Mouse (Mus musculus) erythroid progenitor cell, adult 5-6 weeks (primary cell): ENCODE data around the gene Atp5g2. TPM values are rescaled to one million over a fixed set of nuclear protein-coding genes. Genes with fewer than 3 reads are reported as not detected.
"Not testable (repeated sequence)": the region's sequence is repeated elsewhere in the genome, so short reads cannot be mapped to it uniquely, and the experiment has no call there.

Experiments
- ATAC-seq: replicated peaks from 2 replicates; pipeline ENCODE4 v1.8.0; 2016; ENCODE audit warnings: moderate number of reproducible peaks, mild to moderate bottlenecking, moderate TSS enrichment, inconsistent platforms; ENCODE audit not compliant: poor library complexity, low FRiP score, severe bottlenecking
- total RNA-seq, 2 experiments: library from RNA; stranded (forward) in 1 of 2; stranded (reverse) in 1 of 2; fragments of 150-400 nt in 1 of 2; fragments of 186-747, 209-891 nt in 1 of 2; gene quantifications; 2 replicates each; pipeline versions ENCODE4 v1.2.3 to v1.2.4; 2015 to 2017; ENCODE audit warnings: low replicate concordance in 2 of 2

Atp5g2 gene
- total RNA-seq, 2 experiments from 2014 or later: 10.5 to 31.2 TPM

DNA sequence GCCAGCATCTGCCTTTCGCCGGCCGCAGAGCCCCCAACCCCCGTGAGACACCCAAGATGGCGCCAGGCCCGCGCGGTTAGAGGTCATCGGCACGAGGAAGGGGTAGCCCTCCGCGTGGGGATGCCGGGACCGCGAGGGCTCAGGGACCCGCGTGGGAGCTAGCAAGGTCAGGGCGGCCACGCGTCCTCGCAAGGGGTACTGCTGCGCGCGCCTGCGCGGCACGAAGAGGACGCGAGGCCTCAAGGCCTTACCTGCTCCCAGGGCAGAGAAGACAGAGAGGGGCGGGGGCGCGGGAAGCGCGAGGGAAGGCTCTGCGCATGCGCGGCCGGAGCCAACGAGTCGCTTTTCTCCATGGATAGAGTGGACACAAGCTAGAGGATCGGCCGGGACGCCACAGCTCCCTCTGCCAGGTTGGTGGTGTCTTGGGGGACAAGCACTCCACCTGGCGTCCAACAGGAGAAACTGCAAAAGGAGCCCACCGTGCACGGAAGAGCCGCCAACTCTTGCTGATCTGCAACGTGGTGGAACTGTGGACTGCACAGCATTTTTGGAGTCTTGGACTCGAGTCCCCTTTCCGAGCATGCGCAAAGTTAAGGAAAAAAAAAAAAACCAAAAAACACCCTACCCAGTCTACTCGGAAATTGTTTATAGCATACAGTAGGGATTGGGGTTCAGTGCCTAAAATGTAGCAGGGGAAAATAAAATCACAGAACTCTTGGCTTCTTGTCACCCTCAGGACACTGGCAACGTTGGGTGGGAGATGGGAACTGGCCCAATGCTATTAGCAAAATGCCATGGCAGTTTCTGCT, 1.2 kb downstream of the Atp5g2 start:
- ATAC-seq: peak; percentile 98

DNA sequence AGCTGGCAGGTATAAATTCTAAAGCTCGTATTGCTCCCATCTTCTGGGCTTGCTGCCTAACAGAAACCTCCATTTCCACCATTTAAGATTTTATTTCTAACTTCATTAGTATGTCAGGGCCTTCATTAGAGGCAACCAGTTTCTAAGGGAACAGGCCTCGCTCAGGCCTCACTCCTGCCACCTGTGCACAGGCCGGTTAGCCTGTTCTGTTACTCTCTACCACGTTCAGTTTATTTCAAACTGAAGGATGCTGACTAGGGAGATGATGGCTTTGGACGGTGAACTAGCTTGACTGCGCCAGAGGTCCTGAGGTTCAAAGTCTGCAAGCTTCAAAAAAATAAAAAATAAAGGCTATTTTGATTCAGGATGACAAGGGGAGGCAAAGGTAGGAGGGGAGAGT, 1.9 kb downstream of the Atp5g2 start:
- ATAC-seq: no peak

DNA sequence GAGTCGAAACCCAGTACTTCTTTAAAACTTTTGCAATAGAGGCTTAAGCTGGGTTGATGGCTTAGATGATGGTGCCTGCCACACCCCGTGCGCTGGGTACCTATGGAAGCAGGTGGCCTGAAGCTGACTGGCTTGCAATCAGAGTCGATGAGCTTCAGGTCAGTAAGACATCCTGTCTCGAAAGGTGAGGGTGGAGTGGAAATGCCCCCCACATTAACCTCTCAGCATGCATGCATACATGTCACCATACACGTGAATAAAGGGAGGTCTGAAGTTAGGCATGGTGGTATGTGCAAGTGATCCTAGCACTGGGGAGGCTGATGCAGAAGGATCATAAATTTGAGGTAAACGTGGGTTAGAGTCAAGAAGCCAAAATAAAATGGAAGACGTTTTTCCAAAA, 2.6 kb downstream of the Atp5g2 start:
- ATAC-seq: no peak

DNA sequence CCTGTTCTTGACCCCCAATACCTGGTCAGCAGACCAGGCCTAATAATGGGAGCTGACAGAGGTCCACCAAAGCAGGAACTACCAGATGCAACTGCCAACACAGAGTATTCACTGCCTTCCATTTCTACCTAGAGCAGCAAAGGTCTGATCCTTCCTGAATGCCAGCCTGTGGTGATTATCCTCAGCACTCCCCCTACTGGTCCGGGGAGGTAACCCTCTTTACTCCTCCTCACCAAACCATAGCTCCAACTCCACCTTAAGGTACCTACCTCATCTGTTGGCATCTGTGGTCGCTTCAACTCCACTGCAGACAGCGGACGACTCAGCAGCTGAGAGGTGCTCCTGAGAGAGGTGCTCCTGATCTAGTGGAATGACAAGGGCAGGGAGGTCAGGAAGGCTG, 6.7 kb downstream of the Atp5g2 start:
- peak; percentile 71 for ATAC-seq

DNA sequence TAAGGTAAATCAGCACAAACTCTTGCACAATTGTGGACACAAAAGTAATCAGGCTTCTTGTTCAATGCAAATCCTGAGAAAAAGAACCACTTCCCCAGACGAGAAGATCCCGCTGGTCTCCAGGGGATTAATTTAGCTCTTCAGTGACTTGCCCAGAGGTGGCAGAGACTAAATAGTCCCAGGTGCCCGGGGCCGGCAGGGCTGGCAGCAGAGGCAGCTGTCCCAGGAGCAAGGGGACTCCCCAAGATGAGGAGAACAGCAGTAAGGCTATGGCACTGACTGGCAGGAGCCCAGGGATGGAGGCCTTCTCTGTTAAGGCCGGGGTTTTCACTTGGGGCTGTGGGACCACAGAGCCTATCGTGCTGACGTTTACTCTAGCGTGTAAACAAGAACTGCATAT, 8.3 kb downstream of the Atp5g2 start:
- ATAC-seq: no peak

DNA sequence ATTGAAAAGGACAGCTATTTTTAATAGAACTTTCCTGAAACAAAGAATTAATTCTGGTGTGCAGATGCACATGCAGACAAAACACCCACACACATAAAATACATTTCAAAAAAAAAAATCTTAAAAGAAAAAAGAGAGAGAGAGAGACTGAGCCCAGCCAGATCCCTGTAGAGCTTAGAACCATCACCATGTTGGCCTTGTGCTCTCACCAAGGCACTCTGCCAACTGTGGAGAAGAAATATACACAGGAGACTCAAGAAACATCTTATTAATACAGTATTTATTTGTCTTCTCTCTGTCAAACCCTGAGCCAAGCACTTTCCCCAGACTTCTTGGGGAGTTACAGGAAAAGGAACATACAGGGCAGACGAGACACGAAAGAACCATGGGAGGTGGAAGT, 9.6 kb downstream of the Atp5g2 start:
- ATAC-seq: not testable (repeated sequence)

DNA sequence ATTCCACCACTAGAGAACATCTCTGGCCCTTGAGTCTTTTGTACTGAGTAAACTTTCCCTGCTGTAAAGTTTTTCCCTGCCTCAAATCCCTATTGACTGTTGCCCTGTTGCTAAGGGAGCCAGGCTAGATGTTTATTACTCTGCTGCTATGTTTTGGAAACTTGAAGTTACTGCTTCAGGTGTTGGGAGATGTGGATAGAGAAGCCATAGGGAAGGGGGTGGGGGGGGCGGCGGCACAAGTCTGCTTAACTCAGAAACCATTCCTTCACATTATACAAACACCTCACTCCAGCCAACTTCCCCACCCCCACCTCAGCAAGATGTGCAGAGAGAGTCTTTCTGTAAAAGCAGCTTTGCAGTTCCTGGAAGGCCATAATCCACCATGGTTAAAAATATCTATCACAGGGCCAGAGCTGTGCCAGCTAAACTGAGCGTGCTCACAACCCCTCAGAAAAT, 14.2 kb downstream of the Atp5g2 start:
- no peak for ATAC-seq

DNA sequence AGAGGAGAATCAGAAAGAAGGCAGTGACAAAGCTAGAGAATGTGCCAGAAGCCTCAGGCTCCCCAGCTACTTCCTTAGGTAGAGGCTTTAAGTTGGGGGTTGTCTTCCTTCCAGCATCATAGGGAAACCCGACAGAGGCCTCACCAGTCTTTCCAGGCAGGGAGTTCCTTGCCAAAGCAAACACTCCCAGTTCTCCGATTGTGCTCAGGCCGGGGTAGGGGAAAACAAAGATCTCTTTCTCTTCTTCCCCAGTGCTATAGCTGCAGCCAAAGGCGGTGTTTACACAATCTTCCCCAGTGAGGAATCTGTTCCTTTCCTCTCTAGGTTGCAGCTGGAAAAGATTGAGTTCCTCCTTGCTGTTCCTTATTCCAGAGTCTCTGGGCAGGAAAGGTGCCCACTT, 15.5 kb downstream of the Atp5g2 start:
- no peak for ATAC-seq

DNA sequence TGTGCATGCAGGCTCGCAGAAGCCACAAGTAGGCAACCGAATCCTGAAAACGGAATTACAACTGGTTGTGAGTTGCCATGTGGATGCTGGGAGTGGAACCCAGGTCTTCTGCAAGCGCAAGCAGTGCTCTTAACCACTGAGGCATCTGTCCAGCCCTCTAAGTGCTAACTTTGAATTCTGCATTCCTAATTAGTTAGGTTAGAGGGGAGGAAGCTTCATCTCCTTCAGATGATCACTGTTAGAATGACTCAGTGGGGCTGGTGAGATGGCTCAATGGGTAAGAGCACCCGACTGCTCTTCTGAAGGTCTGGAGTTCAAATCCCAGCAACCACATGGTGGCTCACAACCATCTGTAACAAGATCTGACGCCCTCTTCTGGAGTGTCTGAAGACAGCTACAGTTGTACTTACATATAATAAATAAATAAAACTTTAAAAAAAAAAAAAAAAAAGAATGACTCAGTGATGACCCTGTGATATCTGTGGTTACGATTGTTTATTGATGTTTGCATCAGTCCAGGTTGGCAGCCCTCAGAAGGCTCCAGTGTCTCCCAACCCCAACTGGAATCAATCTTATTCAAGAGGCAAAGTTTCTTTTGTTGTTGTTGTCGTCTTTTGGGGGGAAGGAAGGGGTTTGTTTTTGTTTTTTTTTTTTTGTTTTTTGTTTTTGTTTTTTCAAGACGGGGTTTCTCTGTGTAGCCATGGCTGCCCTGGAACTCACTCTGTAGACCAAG, 20.1 kb downstream of the Atp5g2 start:
- not testable (repeated sequence) for ATAC-seq

DNA sequence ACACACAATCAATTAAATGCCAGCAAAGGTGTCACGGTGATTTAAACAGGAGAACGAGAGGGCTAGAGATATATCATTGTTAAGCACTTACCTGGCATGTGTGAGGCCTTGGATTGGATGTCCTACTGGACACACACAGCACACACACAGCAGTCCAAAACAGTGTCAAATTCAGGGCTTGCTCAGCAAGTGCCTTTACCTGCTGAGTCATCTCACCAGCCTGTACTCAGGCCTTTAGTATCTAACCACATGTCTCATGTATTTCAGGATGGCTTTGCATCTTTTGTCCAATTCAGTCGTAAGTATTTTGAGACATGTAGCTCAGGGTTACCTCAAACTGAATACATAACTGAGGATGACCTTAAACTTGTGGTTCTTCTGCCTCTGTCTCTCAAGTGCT, 21.0 kb downstream of the Atp5g2 start:
- ATAC-seq: no peak

DNA sequence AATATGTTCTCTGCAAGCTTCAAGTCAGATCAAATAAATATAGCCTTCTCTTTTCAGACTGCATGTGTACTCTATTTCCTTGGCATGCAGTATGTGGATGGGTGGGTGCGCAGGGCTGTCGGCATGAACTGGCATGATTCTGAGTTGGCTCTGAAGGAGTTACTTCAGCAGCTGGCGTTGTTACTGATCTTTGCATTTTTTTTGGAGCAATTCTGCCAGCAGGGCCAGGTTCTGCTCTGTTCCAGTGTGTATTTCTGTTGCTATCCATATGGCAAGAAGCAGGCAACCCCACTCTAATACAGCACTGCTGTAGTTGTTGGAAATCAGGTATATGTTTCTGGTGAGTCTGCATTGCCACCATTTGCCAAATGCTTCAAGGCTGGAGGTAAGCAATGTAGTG, 36.3 kb downstream of the Atp5g2 start:
- no peak for ATAC-seq

DNA sequence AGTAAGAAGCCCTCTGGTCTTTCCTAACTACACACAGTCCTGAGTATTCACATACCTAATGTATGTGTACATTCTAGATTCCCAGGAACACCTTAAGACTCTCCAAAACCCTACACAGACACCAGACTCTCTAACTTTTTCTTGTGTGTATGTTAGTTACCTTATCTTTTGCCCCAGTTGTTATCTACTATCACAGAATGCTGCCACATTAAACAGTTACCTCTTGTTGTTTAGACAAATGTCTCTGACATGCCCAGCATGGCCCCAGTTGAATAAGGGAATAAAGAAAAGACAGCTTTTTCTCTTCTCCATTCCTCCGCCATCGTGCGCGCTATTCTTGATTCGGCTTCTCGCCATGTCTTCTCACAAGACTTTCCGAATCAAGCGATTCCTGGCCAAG, 37.5 kb downstream of the Atp5g2 start:
- no peak for ATAC-seq

DNA sequence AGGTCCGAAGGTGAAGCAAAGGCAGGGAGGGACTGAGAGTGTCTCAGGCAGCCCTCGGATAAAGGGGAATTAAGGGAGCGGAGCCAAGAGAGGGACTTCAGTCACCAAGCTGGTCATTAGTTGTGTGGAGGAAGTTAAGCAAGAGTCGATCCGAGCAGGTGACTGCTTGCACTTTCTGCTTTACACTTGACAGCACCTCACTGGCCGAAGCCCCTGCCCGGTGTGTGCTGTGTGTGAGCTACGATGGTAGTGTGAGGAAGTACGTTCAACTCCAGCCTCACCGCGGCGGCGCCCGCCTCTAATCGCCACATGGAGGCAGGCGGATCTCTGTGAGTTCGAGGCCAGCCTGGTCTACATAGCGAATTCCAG, 46.5 kb downstream of the Atp5g2 start:
- peak; percentile 32 for ATAC-seq

DNA sequence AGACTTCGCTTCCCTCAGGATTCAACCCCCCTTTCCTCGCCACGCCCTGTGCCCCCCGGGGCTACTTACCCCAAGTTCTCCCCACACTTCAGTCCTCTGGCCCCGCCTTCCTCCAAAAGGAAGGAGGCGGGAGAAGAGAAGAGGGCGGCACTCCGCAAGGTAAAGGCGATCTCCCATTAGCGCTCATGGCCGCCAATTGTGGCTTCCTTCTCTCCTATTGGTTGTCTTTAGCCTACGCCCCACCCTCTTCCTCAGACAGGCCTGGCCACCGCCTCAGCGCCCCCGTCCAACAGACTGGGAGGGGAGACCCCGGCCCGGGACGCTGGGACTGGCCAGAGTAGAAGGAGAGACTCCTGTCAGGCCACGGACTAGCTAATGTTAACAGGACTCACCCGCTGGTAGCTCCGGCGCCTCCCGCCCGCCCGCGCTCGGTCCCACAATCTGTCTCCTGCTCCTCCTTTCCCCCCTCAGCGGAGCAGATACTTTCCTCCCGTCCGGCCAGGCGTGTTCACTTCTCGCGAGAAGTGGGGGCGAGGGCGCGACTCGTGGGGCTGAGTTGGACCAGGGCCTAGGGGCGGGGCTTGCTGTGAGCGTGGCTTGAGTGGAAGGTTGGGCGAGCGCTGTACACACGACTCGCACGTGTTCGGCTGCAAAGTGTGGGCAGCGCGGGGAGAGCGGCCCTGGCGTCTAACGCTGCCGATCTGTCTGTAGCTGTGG, 47.0 kb downstream of the Atp5g2 start, which contains the start of the genes Gm28047 and Atf7:
Gm28047 (minus strand) TSS at position 98 of the 717 bp plus-strand sequence.
Atf7 (minus strand) TSS at position 495 of the 717 bp plus-strand sequence.
- ATAC-seq: peak; percentile 95

DNA sequence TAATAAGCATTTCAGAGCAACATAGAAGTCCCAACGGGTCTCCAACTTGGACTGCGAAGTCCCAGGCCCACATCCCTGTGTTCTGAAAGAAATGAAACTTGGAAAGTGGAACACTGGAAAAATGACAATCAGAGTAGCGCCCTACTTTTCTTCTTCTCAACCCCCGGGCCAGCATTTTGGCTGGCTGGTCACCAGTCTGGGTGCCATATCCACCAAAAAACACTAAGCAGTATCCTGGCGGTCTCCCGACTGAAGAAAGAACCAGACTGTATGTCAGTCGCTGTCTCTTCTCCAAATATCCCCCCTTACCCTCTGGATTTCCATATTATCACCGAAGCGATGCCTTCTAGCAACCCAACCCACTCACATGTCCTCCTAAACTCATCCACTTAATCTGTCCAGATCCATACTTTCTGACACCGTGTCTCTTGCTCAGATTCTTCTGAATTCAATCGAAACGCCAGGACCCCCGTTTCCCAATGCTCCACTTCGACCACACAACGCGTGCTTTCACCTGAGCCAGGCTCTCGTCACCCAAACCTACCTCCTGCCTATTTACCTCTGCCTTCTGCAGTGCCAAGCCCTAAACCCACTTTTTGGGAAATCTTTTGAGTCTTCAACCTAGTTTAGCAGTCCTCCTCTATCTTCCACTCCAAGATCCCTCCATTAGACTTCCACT, 47.7 kb downstream of the Atp5g2 start:
- peak; percentile 15 for ATAC-seq

DNA sequence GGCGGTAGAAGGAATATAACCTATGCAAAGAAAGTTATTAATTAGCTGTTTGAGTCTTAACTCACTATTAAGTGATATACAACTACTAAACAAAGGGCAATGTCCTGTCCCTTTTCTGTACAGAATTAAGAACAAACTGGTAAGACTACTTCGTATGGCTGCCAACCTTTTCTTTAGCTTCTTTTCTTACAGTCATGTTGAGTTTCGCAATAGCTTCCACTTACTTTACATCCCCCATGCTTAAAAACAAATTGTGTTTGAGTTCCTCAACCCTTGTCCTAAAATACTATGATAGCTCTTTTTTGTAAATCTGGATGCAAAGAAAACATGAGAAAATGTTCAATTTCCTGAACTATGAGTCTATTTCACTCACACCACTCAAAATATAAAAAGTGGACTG, 49.0 kb downstream of the Atp5g2 start:
- no peak for ATAC-seq

DNA sequence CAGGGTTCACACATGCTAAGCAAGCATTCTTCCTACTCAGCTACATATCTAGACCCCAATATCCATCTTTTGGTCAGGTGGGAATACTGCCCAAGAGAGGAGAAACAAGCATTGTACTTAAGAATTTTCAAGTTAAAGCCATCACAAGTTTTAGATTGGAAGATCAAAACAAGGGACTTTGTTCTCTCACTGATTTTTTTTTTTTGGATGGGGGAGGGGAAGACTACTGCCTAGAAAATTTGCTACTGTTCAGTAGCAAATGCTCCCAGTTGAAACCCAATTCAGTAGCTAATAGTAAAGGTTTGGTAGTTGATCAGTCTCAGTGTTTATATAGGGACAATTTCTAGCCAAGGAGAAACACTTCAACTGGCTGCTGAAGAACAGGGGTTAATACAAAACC, 49.6 kb downstream of the Atp5g2 start:
- no peak for ATAC-seq

DNA sequence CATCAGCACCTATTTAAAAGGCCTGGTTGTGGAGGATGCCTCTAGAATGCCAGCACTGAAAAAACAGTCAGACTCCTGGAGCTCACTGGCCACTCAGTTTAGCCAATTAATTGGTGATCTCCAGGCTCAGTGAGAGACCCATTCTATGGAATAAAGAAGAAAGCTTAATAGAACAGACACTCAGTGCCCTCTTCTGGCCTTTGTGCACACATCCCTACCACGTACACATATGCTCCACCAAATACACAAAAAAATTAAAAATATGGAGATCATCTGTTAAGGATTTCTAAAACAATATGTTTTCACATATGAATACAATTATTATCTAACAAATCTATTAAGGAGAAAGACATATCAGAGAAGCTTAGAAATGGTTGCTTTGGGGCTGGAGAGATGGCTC, 51.4 kb downstream of the Atp5g2 start:
- no peak for ATAC-seq

DNA sequence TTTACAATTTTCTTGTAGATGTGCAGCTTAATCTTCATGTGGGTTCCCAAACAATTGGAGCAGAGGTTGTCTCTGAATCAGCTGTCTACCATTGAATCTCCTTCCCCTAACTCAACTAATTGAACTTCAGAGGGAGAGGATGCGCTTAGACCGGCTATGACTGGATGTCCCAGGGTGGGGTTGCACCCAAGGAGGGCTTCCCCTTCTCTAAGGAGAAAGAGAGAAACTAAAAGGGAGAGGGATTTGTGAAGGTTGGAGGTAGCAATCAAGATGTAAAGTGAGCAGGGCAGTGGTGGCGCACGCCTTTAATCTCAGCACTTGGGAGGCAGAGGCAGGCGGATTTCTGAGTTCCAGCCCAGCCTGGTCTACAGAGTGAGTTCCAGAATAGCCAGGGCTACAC, 52.7 kb downstream of the Atp5g2 start:
- ATAC-seq: no peak

DNA sequence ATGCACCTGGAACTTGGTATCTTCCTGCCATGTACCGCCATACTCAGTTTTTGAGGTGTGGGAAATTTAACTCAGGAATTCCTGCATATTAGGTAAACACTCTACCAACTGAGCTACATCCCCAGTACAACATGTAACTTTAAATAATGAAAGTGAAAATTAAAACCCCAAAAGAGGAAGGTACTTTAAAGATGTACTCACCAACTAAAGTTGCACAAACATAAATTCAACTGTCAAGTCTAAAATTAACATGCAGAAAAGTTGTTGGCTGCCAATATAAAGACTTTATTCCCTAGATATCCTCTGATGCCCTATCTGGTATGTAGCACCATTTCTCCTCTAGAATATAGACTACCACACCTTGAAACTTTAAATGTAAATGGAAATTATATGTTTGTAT, 54.5 kb downstream of the Atp5g2 start:
- ATAC-seq: no peak
